Mouse (Mus musculus): Measurements from ENCODE around the gene 1500009C09Rik.
"Not testable (repeated sequence)": the region's sequence is repeated elsewhere in the genome, so short reads cannot be mapped to it uniquely, and the experiment has no call there.

1500009C09Rik gene

GRCm38 (mm10) chr15:82218778-82219666, 33.2 kb upstream of the 1500009C09Rik start:
- no peak for DNase-seq (ENCODE audit: low read depth)

GRCm38 (mm10) chr15:82220003-82220675, 32.1 kb upstream of the 1500009C09Rik start:
- no peak for DNase-seq (ENCODE audit: low read depth)

GRCm38 (mm10) chr15:82221104-82221860, 30.9 kb upstream of the 1500009C09Rik start:
- no peak for DNase-seq (ENCODE audit: low read depth)

- DNase-seq (ENCODE audit: low read depth) = no peak
These were observed 28.9 kb upstream of the 1500009C09Rik start for GRCm38 (mm10) chr15:82223251-82223650.

GRCm38 (mm10) chr15:82223657-82224601, 28.3 kb upstream of the 1500009C09Rik start, which contains the start of gene Tnfrsf13c:
Tnfrsf13c (minus strand) TSS chr15:82224369.
- DNase-seq (ENCODE audit: low read depth) = no peak

- DNase-seq (ENCODE audit: low read depth) = no peak
These were observed 27.5 kb upstream of the 1500009C09Rik start for GRCm38 (mm10) chr15:82224602-82225215.

GRCm38 (mm10) chr15:82225769-82226168, 26.4 kb upstream of the 1500009C09Rik start:
- DNase-seq (ENCODE audit: low read depth) = no peak

- no peak for DNase-seq (ENCODE audit: low read depth)
These were observed 22.6 kb upstream of the 1500009C09Rik start for GRCm38 (mm10) chr15:82229542-82230045.

- no peak for DNase-seq (ENCODE audit: low read depth)
These were observed 22.0 kb upstream of the 1500009C09Rik start for GRCm38 (mm10) chr15:82230098-82230611.

- no peak for DNase-seq (ENCODE audit: low read depth)
These were observed 21.1 kb upstream of the 1500009C09Rik start for GRCm38 (mm10) chr15:82231100-82231499.

- no peak for DNase-seq (ENCODE audit: low read depth)
These were observed 20.4 kb upstream of the 1500009C09Rik start for GRCm38 (mm10) chr15:82231591-82232378.

GRCm38 (mm10) chr15:82232651-82233050, 19.5 kb upstream of the 1500009C09Rik start:
- no peak for DNase-seq (ENCODE audit: low read depth)

- no peak for DNase-seq (ENCODE audit: low read depth)
These were observed 16.5 kb upstream of the 1500009C09Rik start for GRCm38 (mm10) chr15:82235661-82236060.

GRCm38 (mm10) chr15:82236565-82236964, 15.6 kb upstream of the 1500009C09Rik start:
- DNase-seq (ENCODE audit: low read depth) = peak; percentile 64

- no peak for DNase-seq (ENCODE audit: low read depth)
These were observed 8.9 kb upstream of the 1500009C09Rik start for GRCm38 (mm10) chr15:82243311-82243710.

GRCm38 (mm10) chr15:82243742-82244114, 8.5 kb upstream of the 1500009C09Rik start:
- no peak for DNase-seq (ENCODE audit: low read depth)

GRCm38 (mm10) chr15:82244115-82244804, 7.9 kb upstream of the 1500009C09Rik start, which contains the start of gene Cenpm:
Cenpm (minus strand) TSS chr15:82244748.
- DNase-seq (ENCODE audit: low read depth) = peak; percentile 81

- not testable (repeated sequence) for DNase-seq (ENCODE audit: low read depth)
These were observed 7.4 kb upstream of the 1500009C09Rik start for GRCm38 (mm10) chr15:82244805-82245161.
